21 mouse cellular contexts compared by ENCODE assay signal in the genomic region with DNA sequence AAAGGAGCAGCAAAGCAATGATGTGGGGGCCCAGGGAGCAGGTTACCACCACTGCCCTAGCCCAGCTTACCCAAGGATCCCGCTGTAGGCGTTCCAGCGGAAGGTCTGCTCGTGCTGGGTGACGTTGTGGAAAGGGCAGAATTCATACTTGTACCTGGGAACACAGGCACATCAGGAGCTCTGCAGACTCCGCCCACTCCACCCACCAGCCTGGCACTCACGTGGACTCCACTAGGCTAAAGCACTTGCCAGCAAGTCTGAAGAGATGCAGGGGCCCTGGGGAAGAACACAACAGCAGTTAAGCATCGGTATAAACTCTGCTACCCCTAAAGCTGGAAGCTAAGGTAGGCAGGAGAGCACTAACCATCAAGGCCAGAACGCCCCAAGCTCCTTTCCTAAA. TPM values are rescaled to one million over a fixed set of nuclear protein-coding genes. Genes with fewer than 3 reads are reported as not detected.
DNase-seq lines count a peak whose midpoint lies in the region; TF ChIP-seq lines count a peak whose summit lies in the region.
"Had no signal": no experiment of that assay in that cellular context is flagged by ENCODE, and none has a peak within 500 bp of the region (broad histone marks: within the 10 kb centered on the region; RNA-seq: fewer than 3 reads in every experiment).

No protein-coding gene starts in this region.

- DNase-seq in cerebellum, adult 11-12 months = peak; percentile 20
- DNase-seq in cerebellum, postnatal 25 days = no peak
- DNase-seq in left cerebral cortex, adult 2 months (ENCODE audit: extremely low spot score in 1 of 2, low spot score in 2 of 2) = no peak
- no peak for DNase-seq in left cerebral cortex, postnatal 4 days
- DNase-seq in right cerebral cortex, postnatal 36 days (ENCODE audit: low spot score in 2 of 2) = peak; percentile 50 to 58
- DNase-seq in right cerebral cortex, postnatal 4 days = no peak
- DNase-seq in heart, adult 11 months = no peak
- DNase-seq: adrenal gland, adult 8-10 months; adrenal gland, postnatal 14 days; adrenal gland, postnatal 36 days; B cell, adult 2 months; cerebellum, adult 11 months; cerebellum, adult 2 months; cerebellum, postnatal 10 days; cerebellum, postnatal 36 days; embryo, embryonic 11 days had no signal

- no peak overlapping the region for H3K4me3 ChIP-seq in left cerebral cortex, adult 2 months
- H3K4me3 ChIP-seq: embryonic facial prominence, embryonic 13.5 days; embryonic facial prominence, embryonic 15.5 days; erythroblast, embryonic 14.5 days; forebrain, embryonic 10.5 days; forebrain, embryonic 12.5 days had no signal

- H3K27ac ChIP-seq in left cerebral cortex, adult 2 months = peak overlapping the region; percentile 15; the same call in 1 of the 2 replicates
- H3K27ac ChIP-seq: embryonic facial prominence, embryonic 13.5 days; embryonic facial prominence, embryonic 15.5 days; forebrain, embryonic 10.5 days; forebrain, embryonic 12.5 days had no signal

- no peak for TF ChIP-seq CTCF in left cerebral cortex, adult 2 months (IDR thresholded peaks at IDR 0.05)

- intact Hi-C loops in left cerebral cortex, adult 2 months (cut with DNase I) = no loop called here
- intact Hi-C loops in left cerebral cortex, postnatal 4 days (cut with DNase I) = no loop called here

RNA-seq across cellular contexts. Expression of gene Gnptg, which starts 4.3 kb away (rescaled TPM):
- 10 to 100 TPM; 78.1 to 81.4 TPM for total RNA-seq in left cerebral cortex, adult 2 months (2021)
- 10 to 100 TPM; 54.6 to 56.0 TPM for total RNA-seq in left cerebral cortex, postnatal 4 days (2021)

RNA-seq across cellular contexts. Expression of gene Tsr3, which starts 4.3 kb away (rescaled TPM):
- total RNA-seq in left cerebral cortex, adult 2 months (2021) = 10 to 100 TPM; 24.6 to 25.9 TPM
- 10 to 100 TPM; 29.7 to 33.8 TPM for total RNA-seq in left cerebral cortex, postnatal 4 days (2021)

RNA-seq across cellular contexts. Expression of gene Baiap3, which starts 20.5 kb away (rescaled TPM):
- 10 to 100 TPM; 14.8 to 29.8 TPM for total RNA-seq in left cerebral cortex, adult 2 months (2021)
- total RNA-seq in left cerebral cortex, postnatal 4 days (2021) = 10 to 100 TPM in 1 of 2 experiments, 1 to 10 TPM in 1; 5.2 to 24.2 TPM

RNA-seq across cellular contexts. Expression of gene Ube2i, which starts 38.8 kb away (rescaled TPM):
- total RNA-seq in left cerebral cortex, adult 2 months (2021) = 100 to 1,000 TPM; 215 to 223 TPM
- total RNA-seq in left cerebral cortex, postnatal 4 days (2021) = 100 to 1,000 TPM; 297 to 302 TPM

RNA-seq across cellular contexts. Expression of gene Unkl, which starts 47.4 kb away (rescaled TPM):
- 10 to 100 TPM; 39.0 to 40.7 TPM for total RNA-seq in left cerebral cortex, adult 2 months (2021)
- 10 to 100 TPM; 23.5 to 26.9 TPM for total RNA-seq in left cerebral cortex, postnatal 4 days (2021)

Comparison
In these comparisons a context has a peak if more than half of its experiments do, and no peak if none do; other contexts are left out.
1. DNase-seq: peak in cerebellum, adult 11-12 months (single experiment) and right cerebral cortex, postnatal 36 days (2 of 2); none in cerebellum, postnatal 25 days (0 of 2), left cerebral cortex, adult 2 months (0 of 2), left cerebral cortex, postnatal 4 days (single experiment), right cerebral cortex, postnatal 4 days (single experiment) and heart, adult 11 months (single experiment).